Mouse (Mus musculus): ENCODE data around the gene Crb2.

The Crb2 gene

GRCm38 (mm10) chr2:37776016-37776415, at the start of gene Crb2:
TSS of gene Crb2 (plus strand) at chr2:37776249.
- DNase-seq, result peak; percentile 86

DNA sequence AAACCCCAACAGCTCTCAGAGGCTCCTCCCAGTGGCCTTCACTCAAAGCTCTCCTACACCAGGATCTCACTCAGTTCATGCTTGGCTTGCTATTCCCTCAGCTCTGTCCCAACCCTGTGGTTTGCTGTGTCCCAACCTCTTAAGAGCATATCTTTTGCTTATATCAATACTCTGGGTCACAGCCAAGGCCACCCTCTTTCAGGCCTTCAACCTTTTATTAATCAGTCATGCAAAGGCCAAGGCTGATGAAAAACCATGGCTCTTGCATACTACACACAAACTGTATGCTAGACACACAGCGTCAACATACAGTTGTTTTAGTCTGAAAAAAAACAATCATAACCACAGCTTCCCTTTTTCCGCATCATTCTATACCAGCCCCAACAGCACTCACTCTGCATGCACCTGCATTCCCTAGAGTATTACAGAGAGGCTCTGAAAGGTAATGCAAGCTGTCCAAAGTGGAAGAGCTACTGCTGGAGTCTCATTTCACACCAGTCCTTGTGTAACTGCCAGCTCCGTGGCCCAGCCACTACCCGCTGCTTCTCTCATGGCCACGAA, 44.7 kb upstream of the Crb2 start:
- no peak for DNase-seq

- peak; percentile 66 for DNase-seq
Measured at GRCm38 (mm10) chr2:37734979-37735806, 40.9 kb upstream of the Crb2 start.

DNA sequence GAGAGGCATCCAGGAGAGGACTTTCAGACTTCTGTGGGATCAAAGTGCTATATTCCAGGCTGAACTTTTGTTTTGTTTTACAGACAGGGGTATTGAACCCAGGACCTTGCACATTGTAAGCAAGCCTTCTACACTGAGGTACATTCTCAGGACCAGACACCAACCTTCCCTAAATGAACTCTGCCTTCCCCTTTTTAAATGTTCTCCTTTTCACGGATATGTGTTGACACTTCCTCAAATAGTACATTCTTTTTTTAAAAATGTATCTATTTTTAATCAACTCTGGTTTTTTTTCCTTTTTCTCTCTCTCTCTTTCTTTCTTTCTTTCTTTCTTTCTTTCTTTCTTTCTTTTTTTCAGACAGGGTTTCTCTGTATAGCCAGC, 40.3 kb upstream of the Crb2 start:
- no peak for DNase-seq

DNA sequence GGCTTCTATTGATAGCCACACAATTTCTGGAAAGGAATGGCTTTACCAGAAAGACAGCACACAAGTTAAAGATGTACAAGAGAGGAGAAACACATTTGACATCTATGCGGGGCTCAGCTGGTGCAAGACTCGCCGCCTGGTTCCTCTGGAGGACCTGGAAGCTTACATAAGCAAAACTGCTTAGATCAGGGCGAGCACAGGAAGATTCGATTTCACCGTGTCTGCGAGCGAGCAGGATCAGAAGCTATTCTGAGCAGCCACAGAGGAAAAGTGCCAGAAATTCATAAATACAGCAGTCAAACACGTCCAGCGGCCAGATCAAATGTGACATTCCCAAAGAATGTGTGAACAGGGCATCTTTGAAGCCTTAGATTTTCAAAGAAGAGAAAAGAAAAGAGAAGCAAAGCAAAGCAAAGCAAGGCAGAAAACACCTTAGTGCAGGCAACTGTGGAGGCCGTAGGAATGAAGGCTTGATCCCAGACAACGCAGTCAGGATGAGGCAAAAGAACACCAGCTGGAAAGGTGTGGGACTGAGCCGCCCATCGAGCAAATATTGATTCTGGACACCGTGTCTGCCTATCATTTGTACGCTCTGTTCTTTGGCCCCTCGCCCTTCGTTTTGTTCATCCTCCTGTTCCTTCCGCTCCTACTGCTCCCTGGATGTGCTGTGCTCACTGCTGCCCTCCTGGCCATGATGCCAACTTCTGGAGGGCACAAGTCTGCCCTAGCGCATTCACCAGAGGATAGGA, 34.1 kb upstream of the Crb2 start:
- DNase-seq, result no peak

- no peak for DNase-seq
Measured at GRCm38 (mm10) chr2:37744773-37745395, 31.2 kb upstream of the Crb2 start.

GRCm38 (mm10) chr2:37746293-37747049, 29.6 kb upstream of the Crb2 start:
- no peak for DNase-seq

DNA sequence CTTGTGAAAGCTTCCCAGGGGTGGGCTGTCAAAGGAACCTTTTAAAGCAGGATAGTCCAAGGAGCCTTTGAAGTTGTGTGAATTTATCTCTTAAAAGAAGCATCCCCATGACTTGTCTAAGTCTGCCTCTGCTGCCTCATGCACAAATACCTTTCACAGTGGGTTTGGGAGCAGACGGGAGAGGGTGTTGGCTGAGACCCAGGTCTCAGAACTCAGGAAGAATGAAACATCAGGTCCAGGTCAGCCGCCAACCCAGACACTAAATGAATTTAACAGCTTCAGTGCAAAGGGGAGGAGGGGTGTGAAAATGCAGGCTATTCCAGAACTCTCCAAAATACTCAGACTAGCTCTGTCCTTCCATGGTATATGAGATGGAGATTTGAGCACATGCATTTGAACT, 28.1 kb upstream of the Crb2 start:
- DNase-seq, result no peak

DNA sequence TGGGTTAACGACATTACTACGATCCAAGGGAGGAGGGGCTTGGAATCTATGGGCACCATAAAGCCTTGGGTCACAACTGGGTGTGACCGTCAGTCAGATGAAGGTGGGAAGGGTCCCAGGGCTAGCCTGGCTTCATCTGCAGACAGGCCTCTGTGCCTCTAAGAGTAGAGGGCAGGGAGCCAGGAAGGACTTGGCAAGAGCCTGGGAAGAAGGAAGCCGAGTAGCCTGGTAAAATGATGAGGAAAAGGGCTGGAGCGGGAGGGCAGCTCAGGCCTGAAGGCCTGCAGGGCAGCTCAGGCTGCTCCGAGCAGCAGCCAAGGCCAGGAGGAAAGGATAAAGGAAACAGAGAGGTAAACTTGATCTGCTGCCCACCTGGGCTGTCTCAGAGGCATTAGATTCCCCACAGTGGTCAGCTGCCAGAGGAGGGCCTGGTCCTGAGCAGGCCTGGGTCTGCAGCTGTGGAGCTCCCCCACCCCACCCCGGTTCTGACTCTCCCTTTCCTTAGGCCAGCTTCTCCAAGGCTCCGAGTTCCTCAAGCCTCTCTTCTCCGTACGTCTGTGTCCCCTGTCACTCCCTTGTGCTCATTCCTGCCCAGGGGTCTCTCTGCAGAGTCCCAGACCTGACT, 27.5 kb upstream of the Crb2 start:
- DNase-seq, result no peak

DNA sequence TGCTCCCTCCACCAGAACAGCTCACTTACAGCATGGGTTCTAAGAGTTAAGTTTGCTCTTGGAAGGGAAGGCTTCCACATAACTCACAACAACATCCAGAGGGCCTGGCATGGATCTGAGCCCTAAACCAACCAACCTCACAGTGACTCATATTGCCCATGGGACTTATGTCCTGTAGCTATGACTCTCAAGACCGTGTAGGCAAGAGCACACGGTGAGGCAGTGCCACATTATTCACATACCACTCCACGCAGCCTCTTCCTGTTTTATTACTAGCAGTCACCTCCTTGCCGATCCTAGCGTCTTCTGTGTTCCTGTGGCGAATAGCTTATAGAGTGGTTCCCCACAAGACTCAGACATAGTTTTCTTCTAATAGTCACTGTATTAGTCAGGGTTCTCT, 26.7 kb upstream of the Crb2 start:
- DNase-seq, result no peak

- DNase-seq, result no peak
Measured at GRCm38 (mm10) chr2:37751114-37751513, 24.9 kb upstream of the Crb2 start.

DNA sequence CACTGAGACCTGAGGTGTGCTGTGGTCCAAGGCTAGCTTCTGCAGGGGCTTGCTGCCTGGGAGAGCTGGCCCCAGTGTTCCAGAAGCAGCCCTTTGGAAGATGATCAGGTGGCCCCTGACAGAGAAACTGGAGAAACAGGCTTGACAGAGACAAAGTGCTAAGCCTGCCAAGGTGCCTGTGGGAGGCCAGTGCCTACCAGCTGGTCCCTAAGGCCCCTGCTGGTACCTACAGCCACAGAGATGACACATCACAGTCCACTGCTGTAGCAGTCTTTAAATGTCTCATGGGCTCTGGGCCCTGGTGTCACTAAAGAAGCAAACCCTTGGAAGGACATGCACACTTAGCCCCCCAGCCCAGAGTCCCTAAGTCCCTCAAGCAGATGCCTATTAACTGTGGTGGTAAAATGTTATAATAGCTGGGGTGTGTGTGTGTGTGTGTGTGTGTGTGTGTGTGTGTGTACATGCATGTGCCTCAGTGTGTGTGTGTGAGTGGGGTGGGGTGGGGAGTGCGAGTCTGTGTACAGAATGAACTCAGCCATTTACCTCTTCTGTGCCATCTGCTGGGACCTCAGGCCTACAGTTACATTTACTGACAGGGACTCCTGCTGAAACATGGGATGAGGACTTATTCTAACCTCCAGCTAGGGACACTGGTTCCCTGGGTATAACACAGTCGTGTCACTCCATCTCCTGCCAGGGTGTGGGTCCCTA, 19.7 kb upstream of the Crb2 start:
- no peak for DNase-seq

DNA sequence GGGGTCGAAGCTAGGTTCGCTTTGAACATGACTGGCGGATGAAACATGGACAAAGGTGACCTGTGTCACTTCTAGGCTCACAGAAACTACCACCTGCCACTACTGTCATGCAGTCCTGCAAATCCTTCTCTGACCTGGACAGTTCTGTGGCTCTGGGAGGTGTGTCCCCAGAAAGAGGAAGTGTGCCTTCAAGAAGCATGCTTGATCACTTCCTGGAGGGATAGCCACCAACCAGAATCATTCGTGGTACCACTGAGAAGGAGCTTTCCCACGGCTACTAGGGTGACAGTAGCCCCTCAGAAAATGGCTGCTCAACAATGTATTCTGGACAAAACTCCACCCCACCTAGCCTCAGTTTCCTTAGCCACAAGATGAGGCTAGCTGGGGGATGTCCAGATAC, 19.0 kb upstream of the Crb2 start:
- DNase-seq, result no peak

GRCm38 (mm10) chr2:37757784-37758183, 18.3 kb upstream of the Crb2 start:
- no peak for DNase-seq

- peak; percentile 69 for DNase-seq
Measured at GRCm38 (mm10) chr2:37758343-37759015, 17.6 kb upstream of the Crb2 start.

DNA sequence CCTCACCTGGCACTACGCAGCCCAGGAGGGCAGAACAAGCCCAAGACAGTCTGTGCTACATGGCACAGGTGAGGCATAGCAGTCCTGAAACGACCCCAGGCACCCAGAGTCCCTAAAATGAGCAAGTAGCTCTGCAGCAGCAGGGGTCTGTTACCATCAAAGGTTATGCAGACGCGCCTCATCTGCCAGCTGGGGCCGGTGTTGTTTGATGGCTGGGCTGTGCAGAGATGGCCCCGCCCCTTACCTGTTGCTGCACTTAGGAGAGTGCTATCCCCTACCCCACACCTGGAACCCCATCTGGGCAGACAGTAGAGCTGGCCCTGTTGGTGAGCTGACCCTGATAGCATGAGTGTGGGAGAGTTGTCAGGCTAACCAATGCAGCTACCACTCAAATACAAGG, 15.4 kb upstream of the Crb2 start:
- no peak for DNase-seq

DNA sequence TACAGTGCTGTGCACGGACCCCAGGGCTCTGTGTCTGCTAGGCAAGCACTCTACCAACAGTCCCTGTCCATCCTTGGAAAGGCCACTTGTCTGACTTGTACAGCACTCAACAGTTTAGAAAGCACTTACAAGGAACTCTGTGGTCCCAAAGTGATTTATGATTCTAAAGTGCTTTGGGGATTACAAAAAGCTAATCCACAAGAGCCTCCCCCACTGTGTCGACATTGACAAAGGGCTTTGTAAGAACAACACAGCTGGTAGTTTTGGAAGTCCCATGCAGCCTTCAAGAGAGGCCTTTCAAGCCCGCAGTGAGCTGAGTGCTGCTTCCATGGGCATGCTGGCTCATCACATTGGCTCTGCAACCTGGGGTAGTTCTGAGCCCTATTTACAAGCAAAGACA, 12.4 kb upstream of the Crb2 start:
- DNase-seq, result peak; percentile 66

DNA sequence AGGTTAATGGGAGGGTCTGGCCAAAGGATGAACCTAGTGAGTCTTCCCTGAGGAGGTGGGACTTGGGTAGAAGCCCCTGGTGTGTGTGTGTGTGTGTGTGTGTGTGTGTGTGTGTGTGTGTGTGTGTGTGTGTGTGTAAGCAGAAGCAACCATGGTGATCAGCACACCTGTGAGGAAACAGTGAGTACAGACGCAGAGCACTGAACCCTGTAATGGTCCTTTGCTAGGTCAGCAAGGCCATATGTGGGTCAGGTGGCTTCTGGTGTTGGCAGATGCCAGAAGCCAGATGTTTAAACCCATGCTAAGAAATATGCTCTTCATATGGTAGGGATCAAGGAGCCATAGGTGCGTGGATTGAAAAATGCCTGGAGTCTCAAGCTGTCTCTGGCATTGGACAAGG, 11.5 kb upstream of the Crb2 start:
- no peak for DNase-seq

DNA sequence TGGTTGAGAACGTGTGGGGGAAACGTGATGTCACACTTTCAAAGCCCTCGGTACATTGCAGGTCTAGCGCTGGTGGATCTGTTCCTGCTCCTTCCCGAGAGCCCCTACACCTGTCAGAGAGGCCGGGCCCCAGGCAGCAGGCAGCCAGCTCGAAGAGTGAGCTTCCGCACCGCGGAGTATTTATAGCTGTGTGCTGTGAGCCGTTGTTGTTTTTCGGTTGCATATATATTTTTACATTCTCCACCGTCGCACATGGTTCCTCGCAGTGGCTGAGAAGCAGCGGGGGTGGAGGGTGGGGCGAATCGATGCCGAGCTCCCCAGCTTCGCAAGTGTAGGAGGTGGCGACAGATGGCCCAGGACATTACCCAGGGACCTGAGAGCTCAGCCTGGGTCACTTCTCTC, 11.0 kb upstream of the Crb2 start:
- no peak for DNase-seq

GRCm38 (mm10) chr2:37766027-37766761, 9.9 kb upstream of the Crb2 start:
- DNase-seq, result no peak
